Mouse (Mus musculus) small intestine, adult 2 months (tissue): Measurements from ENCODE around the gene Cpox.

ENCODE experiments used
- CTCF ChIP-seq: fragments of 200-500 bp; IDR thresholded peaks from 2 replicates; pipeline ENCODE4 v1.5.1; 2012; ENCODE audit warnings: low read depth, mild to moderate bottlenecking, control low read depth, inconsistent platforms, low read length, moderate library complexity, mixed read lengths; ENCODE audit not compliant: insufficient replicate concordance, insufficient read length; ENCODE audit errors: extremely low read depth
- POLR2A ChIP-seq: fragments of 200-500 bp; IDR thresholded peaks from 2 replicates; pipeline ENCODE4 v1.6.1; 2012; ENCODE audit warnings: low read depth, mild to moderate bottlenecking, control low read depth, inconsistent platforms, low read length, moderate library complexity

DNA sequence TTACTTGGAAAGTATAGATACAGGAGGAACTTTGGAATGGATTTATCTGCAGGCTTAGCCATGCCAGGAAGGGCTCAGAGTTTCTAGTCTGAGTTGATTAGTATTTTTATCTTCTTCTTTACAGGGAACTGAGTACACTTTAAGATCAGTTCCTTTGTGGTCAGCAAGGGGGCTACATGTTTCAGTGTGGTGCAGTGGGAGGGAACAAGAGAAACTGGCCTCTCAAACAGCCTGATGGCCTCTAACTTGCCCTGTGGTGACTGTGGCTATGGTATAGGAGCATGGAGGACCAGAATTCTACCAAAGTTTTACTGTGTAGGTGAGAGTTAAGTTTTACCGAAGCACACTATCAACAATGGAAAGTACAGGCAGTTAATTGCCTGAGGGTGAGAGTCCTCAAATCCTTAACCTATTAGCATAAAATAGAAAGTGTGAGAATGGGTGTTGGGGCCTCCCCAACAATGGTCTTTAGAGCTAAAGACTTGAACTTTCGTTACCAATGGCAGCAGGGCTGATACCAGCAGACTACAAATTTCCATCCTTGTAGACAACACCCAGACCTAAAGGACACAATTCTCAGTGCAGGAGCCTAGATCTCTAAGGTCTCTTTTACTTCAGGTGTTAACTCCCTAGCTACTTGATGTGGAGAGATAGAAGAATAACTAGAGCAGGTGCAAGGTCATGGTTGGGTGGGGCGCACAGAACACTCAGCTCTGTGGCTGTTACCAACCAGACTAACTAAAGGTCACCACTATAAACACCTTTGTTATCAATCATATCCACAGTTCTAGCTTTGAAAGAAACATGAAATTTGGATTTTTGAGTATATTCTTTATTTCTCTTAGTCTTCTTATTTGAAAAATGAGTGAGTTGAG, 38.7 kb downstream of the Cpox start:
- TF ChIP-seq CTCF (no peak), POLR2A (no peak)
